Mouse (Mus musculus) cortical plate, adult 2 months (tissue): ENCODE data around the gene Hoxb4.

Source experiments
- CTCF ChIP-seq: fragments of 200-500 bp; IDR thresholded peaks from 2 replicates; pipeline ENCODE4 v1.5.1; 2011; ENCODE audit warnings: mild to moderate bottlenecking, control low read depth, low read length; ENCODE audit not compliant: insufficient read depth; ENCODE audit errors: extremely low read depth
- POLR2A ChIP-seq: fragments of 200-500 bp; IDR thresholded peaks from 2 replicates; pipeline ENCODE4 v1.6.1; 2011; ENCODE audit warnings: mild to moderate bottlenecking, low read length, control low read depth; ENCODE audit not compliant: insufficient read depth; ENCODE audit errors: extremely low read depth

- TF ChIP-seq CTCF (no peak), POLR2A (no peak)
Observed at GRCm38 (mm10) chr11:96310183-96310938, 7.7 kb upstream of the Hoxb4 start.
